Mouse (Mus musculus): ENCODE data around the gene Plekhn1.

The Plekhn1 gene

DNA sequence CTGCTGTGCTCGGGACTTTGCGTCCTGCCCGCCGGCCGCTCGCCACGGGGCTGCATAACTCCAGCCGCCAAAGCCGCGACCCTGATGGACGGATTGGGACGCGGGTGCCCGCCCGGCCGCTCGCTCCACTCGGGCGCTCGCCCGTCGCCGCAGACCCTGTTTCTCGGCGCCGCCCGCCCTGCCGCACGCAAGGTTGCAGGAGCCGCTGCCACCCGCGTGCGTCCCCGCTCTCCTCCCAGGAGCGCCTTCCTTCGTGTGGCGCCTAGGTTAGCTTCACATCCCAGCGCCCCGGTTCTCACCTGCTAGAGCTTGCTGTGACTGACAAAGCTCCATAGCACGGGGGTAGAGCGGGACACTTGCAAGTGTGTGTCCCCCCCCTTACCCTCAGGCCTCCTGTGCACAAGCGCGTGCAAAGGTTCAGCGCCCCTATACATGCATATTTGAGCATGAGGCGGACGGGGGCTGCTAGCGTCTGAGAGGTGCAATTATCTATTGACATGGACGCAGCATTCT lies at the start of gene Plekhn1:
Gene Plekhn1, minus strand, starts transcription at position 157 of the 513 bp plus-strand sequence.
- peak; percentile 73 for DNase-seq

DNA sequence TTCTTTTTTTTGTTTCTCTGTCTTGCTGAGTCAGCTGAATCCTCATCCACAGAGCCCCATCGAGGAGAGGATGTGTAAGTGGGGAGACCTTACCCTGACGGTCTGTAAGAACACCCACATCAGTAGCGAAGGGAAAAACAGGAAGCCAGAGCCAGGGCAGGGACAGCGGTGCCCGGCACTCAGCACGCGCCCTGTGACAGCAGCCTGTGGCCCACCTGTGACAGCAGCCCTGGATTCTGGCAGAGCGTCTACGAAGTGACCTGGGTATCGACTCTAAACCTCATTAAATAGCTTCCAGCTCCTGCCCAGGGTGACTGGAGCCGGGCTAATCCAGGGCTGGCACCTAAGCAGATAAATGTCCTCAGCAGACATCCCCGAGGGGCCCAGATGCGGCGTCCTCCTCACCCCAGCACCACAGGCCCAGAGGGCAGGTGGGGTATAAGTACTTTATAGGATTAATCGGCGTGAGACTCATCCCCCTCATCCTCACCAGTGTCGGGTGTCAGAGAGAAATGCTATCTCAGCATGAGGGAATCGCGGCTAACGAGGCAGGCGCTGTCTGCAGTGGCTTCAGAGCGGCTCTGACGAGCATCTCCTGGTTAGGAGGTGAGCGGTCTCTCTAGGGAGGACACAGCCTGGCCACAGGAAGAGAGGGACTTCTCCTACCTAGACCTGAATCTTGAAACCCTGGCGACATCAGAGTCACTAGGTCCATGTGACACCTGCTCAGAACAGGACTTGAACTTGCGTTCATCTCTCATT lies 20.6 kb upstream of the Plekhn1 start, which contains the start of gene Samd11:
Gene Samd11, minus strand, starts transcription at position 580 of the 762 bp plus-strand sequence.
- no peak for DNase-seq

DNA sequence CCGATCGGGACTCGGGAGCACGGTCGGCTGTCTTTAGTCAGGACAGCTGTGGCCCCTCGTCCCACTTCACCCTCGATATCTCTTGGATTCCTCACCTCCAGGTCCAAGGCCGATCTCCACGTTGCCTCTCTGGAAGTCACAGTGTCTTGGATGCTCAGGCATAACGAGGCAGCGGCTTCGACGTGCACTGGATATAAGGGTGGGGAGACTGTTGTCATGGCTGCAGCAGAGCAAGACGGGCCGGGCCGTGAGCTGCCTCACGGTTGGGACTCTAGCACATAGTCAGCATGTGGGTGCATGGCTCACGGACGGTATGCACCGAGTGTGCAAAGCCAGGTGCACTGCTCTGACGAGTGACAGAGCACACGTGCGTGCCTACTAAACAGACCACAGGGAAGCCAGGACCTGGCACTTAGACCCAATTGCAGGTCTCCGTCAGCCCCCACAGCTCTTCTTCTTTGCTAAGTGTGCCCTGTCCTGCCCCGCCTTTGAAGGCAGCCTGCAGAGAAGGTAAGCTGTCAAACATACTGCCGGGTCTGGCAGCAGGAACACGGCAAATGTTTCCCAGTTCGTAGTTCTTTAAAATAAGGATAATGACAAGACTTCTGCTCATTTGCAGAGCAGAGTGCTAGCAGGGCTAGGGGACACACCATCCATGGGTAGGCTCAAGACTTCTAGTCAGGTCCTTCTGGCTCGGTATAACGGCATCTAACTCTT lies 19.9 kb upstream of the Plekhn1 start:
- no peak for DNase-seq

DNA sequence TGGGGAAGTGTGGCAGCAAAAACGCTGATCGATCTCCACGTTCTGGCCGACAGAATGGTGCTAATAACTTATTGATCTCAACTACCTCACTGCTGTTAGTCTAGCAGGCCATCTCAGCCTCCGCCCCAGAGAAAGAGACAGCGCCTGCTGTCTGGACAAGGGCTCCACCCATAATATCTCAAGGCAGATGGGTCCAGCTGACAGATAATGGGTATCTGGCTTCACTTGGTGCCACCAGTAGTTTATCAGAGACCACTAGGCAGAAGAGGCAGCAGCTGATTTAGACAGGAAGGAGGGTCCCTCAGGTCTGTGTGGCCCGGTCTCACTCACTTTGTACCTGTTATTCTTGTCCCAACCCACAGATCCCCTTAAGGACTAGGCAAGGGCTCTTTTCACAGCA lies 18.4 kb upstream of the Plekhn1 start:
- no peak for DNase-seq

DNA sequence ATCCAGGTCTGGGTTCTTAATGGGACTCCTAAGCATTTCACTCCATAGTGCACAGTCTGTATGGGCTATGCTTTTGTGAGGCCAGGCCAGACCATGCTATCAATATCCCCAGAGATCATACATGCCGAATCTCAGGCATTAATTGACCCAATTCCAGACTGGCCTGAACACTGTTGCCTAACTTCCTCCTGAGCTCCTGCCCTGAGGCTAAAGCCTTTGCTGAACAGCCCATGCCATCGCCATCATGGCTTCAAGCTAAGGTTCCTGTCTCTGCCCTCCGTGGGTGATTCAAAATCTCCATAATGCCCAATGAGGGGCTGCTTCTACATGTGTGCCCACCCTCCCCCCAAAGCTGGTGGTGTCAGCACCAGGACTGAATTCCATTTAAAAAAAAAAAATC lies 18.0 kb upstream of the Plekhn1 start:
- no peak for DNase-seq

DNA sequence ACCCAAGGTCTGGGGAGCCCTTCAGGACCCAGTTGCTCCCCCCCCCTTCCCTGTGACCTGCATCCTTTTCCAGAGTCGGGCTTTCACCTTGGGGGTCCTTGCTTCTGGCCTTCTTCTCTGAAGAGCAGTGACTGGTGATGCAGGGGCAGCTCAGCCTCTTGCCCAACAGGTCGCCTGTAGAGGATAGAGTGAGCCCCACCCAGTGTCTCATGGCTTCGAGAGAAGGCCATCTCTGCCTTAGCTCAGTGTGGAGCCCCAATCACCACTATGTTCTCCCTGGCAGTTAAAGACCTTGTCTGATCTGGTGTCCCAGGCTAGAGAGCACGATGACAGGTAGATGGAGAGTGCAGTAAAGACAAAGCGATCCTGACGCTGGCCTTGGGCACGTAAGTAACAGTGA lies 17.5 kb upstream of the Plekhn1 start:
- DNase-seq = no peak

DNA sequence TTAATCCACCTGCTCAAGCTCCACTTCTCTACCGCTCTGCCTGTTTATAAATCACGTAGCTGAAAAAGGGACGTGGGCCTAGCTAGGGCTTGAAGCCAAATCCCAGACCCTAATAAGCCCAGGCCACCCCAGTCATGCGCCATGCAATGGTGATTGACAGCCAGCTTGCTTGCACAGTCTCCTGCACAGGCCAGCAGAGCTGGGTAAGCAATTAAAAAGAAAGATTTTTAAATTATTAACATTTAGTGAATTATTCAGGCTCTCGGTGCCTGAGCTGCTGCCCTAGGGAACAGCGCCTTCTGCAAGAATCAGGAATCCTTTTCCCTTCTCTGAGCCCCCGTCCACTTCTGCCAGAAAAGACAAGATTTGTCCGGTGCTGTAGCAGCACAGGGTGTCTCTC lies 16.4 kb upstream of the Plekhn1 start:
- no peak for DNase-seq

DNA sequence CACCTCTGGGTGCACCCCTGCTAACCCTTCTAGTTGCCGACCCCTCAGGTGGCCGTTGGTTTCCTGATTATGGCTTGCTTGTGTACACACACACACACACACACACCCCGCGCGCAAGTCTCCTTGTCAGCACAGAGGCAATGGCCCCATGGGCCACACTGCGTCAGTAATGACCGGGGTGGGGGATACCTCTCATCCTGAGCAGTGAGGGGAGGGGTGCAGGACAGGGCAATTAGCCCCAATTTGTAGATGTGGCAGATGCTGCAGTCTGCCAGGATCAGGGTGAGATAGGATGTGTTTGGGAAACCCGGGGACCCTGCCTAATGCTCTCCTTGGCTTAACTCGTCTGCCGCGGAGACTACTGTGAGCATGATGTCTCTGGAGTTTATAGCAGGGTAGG lies 14.9 kb upstream of the Plekhn1 start:
- no peak for DNase-seq

DNA sequence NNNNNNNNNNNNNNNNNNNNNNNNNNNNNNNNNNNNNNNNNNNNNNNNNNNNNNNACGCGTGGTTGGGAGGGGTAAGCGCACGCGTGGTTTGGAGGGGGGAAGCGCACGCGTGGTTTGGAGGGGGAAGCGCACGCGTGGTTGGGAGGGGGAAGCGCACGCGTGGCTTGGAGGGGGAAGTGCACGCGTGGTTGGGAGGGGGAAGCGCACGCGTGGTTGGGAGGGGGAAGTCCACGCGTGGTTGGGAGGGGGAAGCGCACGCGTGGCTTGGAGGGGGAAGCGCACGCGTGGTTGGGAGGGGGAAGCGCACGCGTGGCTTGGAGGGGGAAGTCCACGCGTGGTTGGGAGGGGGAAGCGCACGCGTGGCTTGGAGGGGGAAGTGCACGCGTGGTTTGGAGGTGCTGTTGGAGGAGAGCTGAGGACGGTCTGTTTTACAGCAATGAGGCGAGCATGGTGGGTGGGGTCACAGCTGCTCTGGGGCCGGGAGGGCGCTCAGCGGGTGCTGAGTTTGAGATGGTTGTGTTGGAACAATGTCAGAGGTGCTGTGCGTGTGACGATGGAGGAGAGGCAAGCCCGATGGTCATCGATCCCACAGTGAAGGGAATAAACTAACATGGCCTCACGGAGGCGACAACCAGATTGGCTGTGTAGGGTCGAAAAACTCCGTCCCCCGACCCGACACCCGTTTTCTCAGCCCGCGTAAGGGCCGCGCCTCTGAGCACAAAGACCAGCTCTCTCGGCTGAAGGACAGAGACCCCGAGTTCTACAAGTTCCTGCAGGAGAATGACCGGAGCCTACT lies 2.2 kb upstream of the Plekhn1 start:
- DNase-seq = no peak

DNA sequence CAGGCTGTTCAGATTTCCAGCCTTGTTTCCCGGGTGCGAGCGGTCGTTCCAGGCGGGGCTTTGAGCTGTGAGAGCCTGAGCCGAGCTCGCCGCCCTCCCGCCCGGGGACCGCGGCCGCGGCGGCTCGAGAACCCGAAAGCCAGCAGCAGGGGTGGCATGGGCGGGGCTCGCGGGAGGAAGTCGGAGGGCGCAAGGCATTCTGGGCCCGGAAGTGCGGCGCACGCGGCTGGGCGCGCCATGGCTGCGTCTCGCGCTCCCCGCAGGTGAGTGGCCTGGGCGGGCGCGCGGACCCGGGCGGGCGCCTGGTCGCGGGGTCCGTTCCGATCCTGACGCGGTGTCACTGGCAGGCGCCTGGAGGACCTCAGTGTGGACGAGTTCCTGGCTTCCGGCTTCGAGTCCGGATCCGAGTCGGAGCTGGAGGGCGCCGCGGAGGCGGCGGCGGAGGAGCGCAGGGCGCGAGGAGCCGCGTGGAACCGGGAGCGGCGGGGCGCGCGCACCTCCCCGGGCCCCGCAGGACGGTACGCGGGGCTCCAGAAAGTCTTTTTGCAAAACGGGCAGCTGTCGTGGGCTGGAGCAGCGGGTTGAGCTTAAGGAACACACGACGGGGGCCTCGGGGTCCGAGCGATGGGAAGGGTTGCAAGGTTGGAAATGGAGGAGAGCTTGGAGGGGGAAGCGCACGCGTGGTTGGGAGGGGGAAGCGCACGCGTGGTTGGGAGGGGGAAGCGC lies 1.3 kb upstream of the Plekhn1 start, which contains the start of gene Noc2l:
Gene Noc2l, plus strand, starts transcription at position 203 of the 726 bp plus-strand sequence.
- peak; percentile 86 for DNase-seq

DNA sequence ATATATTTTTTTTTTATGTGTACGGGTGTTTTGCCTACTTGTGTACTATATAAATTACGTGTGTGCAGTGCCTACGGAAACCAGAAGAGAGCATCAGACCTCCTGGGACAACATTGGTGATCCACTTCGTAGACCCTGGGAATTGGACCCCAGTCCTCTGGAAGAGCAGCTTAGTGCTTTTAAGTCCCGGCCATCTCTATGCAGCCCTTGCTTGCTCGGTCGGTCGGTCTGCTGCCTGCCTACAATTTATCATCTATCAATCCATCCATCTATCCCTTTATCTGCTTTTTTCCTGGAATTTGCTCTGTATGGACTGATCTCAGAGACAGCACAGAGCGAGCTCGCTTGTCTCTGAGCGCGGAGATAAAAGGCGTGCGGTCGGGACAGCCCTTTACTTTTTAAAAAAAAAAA lies 708 bp upstream of the Plekhn1 start:
- DNase-seq = no peak

DNA sequence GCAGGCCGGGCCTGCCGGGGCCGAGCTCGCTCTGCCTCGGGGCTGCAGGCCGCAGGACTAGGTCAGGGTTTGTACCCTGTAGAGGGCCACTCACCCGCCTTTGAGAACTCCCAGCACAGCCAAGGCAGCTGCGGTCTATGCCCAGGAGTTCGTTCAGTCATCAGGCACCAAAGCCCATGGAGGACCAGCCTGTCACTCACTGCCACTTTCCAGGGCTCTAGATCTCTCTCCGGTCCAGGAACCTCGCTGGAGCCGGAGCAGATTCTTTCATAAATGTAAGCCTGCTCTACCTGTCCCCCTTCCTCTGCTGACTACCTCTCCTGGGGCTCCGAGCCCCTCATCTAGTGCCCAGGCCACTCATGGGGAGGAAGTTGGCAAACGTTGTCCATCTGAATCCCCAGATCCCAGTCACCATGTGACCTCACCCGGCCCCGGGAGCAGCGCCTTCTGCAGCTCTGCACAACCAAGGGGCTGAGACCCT lies 596 bp downstream of the Plekhn1 start:
- DNase-seq = no peak

DNA sequence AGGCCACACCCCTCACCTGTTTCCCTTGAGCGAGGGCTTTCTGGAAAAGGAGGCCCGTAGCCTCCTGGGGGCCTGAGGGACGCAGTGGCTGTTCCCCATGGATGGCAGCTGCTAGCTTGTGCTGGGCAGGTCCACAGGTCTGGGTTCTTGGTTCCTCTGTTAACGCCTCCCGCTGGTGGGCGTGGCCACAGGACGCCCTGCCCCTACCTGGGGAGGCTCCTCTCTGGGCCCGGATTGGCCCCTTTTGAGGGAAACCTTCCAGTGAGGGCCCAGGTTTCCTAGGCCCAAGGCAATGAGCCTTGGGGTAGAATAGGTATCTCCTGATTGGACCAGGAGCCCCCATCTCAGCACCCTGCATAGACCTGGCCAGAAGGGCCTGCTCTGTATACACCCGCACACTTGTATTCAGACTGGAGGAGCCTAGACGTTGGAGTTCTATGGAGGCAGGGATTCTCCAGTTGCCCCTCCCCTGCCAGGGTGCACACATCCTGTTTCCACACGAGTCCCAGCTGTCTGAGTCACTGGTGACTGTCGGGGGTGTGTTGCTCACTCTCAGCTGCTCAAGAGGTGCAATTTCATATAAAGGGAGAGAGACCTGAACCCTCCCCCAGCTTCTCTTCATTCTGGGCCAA lies 6.1 kb downstream of the Plekhn1 start:
- DNase-seq = no peak

DNA sequence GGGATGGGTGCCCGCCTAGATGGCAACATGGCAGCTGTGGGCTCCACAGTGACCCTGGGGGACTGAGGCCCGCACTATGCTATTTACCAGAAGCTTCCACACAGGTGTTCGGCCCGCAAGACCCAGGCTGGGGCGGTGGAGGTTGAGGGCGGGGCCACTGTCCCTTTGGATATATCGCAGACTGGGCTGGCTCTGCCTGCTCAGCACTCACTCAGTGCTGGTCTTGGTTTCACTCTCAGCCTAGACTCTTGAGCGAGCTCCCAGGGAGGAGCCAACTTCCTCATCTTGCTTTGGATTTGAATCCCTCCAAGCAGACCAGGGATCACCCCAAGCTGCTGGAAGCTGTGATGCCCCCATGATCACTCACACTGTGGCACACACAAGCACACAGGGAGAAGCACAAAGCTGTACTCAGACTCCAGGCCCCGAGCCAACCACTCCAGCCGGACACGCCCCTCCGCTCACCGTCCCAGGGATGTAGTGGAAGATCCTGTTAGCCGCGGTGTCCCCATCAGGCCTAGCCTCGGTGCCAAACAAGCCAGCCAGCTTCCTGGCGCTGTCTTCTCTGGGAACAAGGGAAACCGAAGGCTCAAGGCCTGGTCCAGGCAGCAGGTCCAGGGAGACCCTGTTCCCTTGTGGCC lies 6.8 kb downstream of the Plekhn1 start:
- no peak for DNase-seq

DNA sequence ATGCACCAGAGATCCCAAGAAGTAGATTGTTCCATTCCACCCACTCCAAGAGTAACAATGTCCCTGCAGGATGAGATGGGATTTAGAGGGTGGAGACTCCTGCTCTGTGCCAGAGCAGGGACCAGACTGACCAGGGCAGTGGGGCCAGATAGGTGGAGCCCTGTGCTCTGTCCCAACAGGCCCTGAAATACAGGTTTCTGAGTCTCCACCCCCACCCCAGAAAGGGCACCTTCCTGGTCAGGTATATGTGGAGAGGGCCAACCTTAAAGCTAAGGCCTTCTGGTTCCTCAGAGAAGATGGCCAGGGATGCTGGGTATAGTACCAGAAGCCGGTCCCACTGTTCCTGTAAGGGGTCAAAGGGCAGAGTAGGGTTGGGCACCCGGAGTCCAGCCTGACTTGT lies 10.4 kb downstream of the Plekhn1 start:
- no peak for DNase-seq

DNA sequence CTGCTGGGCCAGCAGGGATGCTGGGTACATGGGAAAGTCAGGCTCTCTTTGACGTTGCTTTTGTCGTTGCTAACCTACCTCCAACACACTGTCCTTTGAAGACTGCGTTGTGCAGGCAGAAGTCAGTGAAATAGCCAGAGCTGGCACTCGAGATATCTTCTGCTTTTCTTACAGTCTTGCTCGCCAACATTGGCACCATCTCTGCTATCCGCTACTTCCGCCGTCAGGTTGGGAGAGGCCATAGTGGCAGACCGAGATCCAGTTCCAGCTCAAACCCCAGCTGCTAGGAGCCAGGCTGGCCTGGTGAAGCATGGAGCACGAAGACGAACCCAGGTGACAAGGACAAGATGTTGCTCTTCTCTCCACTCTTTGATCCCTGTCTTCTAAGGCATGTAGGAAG lies 14.7 kb downstream of the Plekhn1 start:
- no peak for DNase-seq

DNA sequence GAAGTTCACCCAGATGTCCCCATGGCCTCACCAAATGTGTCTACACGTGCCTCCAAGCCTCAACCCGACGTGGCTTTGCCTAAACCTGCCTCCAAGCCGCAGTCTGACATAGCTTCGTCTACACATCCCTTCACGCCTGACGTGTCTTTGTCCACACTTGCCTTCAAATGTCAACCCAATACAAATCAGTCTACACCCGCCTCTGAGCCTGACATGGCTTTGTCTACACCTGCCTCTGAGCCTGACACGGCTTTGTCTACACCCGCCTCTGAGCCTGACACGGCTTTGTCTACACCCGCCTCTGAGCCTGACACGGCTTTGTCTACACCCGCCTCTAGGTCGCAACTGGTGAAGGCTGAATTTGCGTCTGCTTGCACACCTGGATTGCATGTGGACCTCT lies 16.8 kb downstream of the Plekhn1 start:
- DNase-seq = no peak

DNA sequence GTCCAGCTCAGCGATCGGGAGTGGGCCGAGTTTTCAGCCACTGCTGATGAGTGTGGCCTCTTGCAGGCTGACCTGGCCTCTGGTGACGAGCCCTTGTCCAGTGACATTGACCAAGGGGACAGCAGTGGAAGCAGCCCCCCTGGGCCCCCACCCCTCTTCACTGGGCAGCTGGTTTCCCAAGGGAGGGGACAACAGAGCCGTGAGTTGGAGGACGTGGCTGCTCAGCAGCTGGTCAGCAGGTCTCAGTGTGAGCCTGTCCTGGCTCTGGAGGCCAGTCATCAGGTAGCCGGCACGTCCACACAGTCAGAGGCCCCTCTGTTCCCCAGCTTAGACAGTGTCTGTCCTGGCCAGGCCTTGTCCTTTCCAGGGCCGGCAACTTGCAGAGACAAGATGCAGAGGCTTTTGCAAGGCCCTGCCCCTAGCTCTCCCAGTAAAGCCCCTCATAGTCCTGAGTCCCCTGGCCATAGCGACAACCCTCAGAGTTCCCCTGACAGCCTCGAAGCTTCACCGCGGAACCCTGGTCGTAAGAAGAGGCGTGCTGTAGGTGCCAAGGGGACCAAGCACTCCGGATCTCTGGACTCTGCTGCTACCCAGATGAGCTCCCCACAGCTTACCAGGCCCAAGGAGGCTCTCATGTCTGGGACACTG lies 17.5 kb downstream of the Plekhn1 start:
- DNase-seq = no peak

DNA sequence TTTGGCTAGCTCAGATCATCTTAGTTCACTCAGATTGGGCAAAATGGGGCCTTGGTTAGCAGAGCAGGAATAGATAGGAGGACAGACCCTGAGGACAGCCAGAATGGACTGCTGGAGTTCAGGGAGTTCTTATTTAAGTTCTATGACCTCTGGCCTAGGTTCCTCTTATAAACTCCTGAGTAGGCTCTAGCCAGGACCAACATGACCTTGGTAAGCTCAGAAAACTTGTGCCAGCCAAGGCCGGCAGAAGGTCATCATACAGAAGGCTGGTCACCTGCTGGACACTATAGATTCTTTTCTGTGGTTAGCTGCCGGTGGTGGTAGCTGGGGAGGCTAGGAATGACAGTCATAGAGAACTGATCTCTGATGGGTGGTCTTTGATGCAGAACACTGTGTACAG lies 18.5 kb downstream of the Plekhn1 start:
- DNase-seq = no peak

DNA sequence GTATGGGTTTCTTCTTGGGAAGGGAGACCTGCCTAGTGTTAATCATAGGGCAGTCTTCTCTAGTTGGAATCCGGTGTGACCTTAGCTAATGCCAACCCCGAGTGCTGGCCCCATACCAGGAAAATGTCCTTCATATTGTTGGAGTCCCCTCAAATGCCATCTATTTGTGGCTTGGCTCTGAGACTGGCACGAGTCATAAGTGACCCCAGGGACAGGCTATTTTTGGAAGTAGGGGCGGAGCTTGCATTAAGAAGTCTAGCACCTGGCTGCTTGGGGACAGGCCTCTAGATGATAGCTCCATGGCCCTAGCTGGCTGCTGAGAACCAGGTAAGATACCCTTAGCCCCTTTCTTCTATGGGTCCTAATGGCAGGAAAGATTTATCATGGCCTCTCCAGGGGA lies 19.0 kb downstream of the Plekhn1 start, which contains the start of gene Perm1:
Gene Perm1, plus strand, starts transcription at position 220 of the 400 bp plus-strand sequence.
- no peak for DNase-seq

DNA sequence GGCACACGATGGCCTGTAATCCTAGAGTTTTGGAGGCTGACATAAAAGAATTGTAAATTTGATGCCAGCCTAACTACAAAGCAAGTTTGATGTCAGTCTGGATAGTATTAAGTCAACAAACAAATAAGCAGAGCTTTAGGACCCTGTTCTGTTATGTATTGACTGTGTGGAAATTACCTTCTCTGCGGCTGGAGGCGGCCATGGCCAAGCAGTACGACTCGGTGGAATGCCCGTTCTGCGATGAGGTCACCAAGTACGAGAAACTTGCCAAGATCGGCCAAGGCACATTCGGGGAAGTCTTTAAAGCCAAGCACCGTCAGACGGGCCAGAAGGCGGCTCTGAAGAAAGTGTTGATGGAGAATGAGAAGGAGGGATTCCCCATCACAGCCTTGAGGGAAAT lies 21.5 kb downstream of the Plekhn1 start:
- no peak for DNase-seq

Data from cerebellum, adult 11 months (tissue).